Mouse (Mus musculus) induced T-regulatory cell, adult 2 months (primary cell): ENCODE data around the gene Micall2.
"Not testable (repeated sequence)": the region's sequence is repeated elsewhere in the genome, so short reads cannot be mapped to it uniquely, and the experiment has no call there.

ENCODE experiments used
- DNase-seq: peaks from one replicate; pipeline ENCODE4 v3.0.0-alpha.2; 2012; ENCODE audit warnings: low read depth

The Micall2 gene

GRCm38 (mm10) chr5:139735677-139736503 lies at the start of gene Micall2:
Gene Micall2, minus strand, starts transcription at chr5:139736336.
- peak; percentile 94 for DNase-seq

GRCm38 (mm10) chr5:139781406-139781805 lies 45.3 kb upstream of the Micall2 start:
- DNase-seq = no peak

GRCm38 (mm10) chr5:139776966-139777365 lies 40.8 kb upstream of the Micall2 start:
- DNase-seq = no peak

GRCm38 (mm10) chr5:139775216-139775926 lies 39.2 kb upstream of the Micall2 start, which contains the start of gene Ints1:
Gene Ints1, minus strand, starts transcription at chr5:139775674.
- DNase-seq = peak; percentile 97

GRCm38 (mm10) chr5:139768216-139768615 lies 32.1 kb upstream of the Micall2 start:
- no peak for DNase-seq

GRCm38 (mm10) chr5:139764296-139764695 lies 28.2 kb upstream of the Micall2 start:
- DNase-seq = peak; percentile 33

- no peak for DNase-seq
Observed at GRCm38 (mm10) chr5:139758096-139758495, 22.0 kb upstream of the Micall2 start.

- DNase-seq = no peak
Observed at GRCm38 (mm10) chr5:139756586-139756985, 20.4 kb upstream of the Micall2 start.

- DNase-seq = no peak
Observed at GRCm38 (mm10) chr5:139756135-139756534, 20.0 kb upstream of the Micall2 start.

- peak; percentile 56 for DNase-seq
Observed at GRCm38 (mm10) chr5:139754753-139755152, 18.6 kb upstream of the Micall2 start.

- peak; percentile 72 for DNase-seq
Observed at GRCm38 (mm10) chr5:139750535-139750934, 14.4 kb upstream of the Micall2 start.

- no peak for DNase-seq
Observed at GRCm38 (mm10) chr5:139749413-139750125, 13.4 kb upstream of the Micall2 start.

GRCm38 (mm10) chr5:139745771-139746170 lies 9.6 kb upstream of the Micall2 start:
- peak; percentile 65 for DNase-seq

- not testable (repeated sequence) for DNase-seq
Observed at GRCm38 (mm10) chr5:139742640-139743039, 6.5 kb upstream of the Micall2 start.

- DNase-seq = no peak
Observed at GRCm38 (mm10) chr5:139738592-139739315, 2.6 kb upstream of the Micall2 start.

GRCm38 (mm10) chr5:139737841-139738591 lies 1.9 kb upstream of the Micall2 start:
- no peak for DNase-seq

GRCm38 (mm10) chr5:139736504-139736940 lies 386 bp upstream of the Micall2 start:
- DNase-seq = no peak

GRCm38 (mm10) chr5:139734746-139735145 lies 1.4 kb downstream of the Micall2 start:
- DNase-seq = no peak

GRCm38 (mm10) chr5:139734016-139734415 lies 2.1 kb downstream of the Micall2 start:
- no peak for DNase-seq

GRCm38 (mm10) chr5:139732634-139733107 lies 3.5 kb downstream of the Micall2 start:
- DNase-seq = no peak
